Mouse (Mus musculus): ENCODE data around the gene Ost4. TPM values are rescaled to one million over a fixed set of nuclear protein-coding genes. Genes with fewer than 3 reads are reported as not detected.

The Ost4 gene
- total and polyA plus RNA-seq, 2 experiments from 2014 or later: 280 to 334 TPM

DNA sequence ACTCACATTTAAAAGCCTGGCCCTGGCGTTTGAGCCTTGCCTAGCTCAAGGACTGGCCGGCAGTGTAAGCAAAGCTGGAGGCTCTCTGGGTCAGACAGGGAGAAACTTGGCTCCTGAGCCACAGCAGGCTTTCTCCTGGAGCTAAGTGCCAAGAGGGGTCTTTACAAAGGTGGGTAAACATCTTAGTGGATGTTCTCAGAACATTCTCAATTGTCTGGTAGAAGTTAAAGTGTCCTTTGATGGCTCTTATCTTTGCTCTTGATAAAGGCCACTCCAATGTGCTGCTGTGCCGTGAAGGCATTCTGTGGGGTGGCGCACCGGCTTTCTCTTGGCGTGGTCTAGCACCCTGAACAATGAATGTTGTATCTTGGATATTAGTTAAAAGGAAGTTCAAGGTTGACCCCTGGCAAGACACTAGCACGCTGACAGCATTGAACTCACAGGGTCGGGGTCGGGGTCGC is 15.0 kb upstream of the Ost4 start:
- H3K4me2 ChIP-seq (ENCODE audit: low read depth, low read length): peak overlapping the region; percentile 78
- peaks cover 14% of the 10 kb centered on the region; the same call in 1 of the 2 replicates for H3K36me3 ChIP-seq (replicated peaks; ENCODE audit: control insufficient read depth, insufficient read depth, low read length)
- H3K27ac ChIP-seq (ENCODE audit: low read depth): no peak overlapping the region
- no peak overlapping the region for H3K9ac ChIP-seq (replicated peaks; ENCODE audit: low read depth, low read length)
- no peaks in the 10 kb centered on the region for H3K27me3 ChIP-seq (ENCODE audit: control insufficient read depth, insufficient read depth, low read length)
- H3K9me3 ChIP-seq (replicated peaks; ENCODE audit: control insufficient read depth, low read length): no peaks in the 10 kb centered on the region
- WGBS: 43% methylated on average over 10 of the region's 10 CpGs
- no peak for ATAC-seq (ENCODE audit: insufficient read depth, low read depth)
- TF ChIP-seq EP300 (IDR thresholded peaks at IDR 0.05; ENCODE audit: low read depth) (no peak), CTCF (IDR thresholded peaks at IDR 0.05; ENCODE audit: low read depth) (no peak)
- peaks cover 6% of the 10 kb centered on the region; the same call in 1 of the 2 replicates for H3K4me1 ChIP-seq (ENCODE audit: control insufficient read depth, insufficient read depth)
- DNase-seq (ENCODE audit: low spot score): no peak
- peak overlapping the region; percentile 65 for H3K4me3 ChIP-seq (ENCODE audit: low read depth, low read length)

DNA sequence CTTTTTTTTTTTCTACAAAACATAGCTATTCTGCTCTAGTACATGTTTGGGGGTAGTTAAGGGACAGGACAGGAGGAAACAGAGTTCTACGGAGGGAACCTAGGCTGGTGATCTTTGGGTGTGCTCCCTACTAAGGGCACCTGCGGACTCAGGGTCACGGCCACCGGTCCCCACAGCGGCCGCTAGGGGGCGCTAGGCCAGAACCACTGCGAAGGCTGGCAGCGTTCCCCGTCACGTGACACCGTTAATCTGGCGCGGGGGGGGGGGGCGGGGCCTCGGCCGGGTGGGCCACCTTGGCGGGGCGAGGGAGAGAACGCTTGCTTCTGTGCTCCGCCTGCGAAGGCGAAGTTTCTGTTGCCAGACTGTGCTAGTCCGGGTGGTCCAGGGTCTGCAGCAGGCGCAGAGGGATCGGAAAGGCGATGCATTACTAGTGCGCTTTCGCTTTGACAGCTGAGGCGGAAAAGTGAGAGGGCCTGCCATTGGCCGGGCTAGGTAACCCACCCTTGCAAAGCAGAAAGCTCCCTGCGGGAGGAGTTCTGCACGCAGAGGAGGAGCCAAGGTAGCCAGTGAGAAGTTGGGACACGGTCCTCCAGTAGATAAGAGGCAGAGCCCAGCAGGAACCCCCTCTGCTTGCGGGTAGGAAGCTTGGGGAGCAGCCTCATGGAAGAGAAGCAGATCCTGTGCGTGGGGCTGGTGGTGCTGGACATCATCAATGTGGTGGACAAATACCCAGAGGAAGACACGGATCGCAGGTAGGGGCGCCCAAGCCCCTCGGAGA is 13.9 kb upstream of the Ost4 start, which contains the start of gene Khk:
Gene Khk, plus strand, starts transcription at position 176 of the 778 bp plus-strand sequence.
- Histone ChIP-seq H3K9me3 (replicated peaks; ENCODE audit: control insufficient read depth, low read length) (no peaks in the 10 kb centered on the region), H3K9ac (replicated peaks; ENCODE audit: low read depth, low read length) (peak within 1 kb of the TSS; percentile 49), H3K36me3 (replicated peaks; ENCODE audit: control insufficient read depth, insufficient read depth, low read length) (peaks cover 20% of the 10 kb centered on the region; the same call in 1 of the 2 replicates), H3K27ac (ENCODE audit: low read depth) (peak within 1 kb of the TSS; percentile 82), H3K4me2 (ENCODE audit: low read depth, low read length) (peak within 1 kb of the TSS; percentile 78), H3K27me3 (ENCODE audit: control insufficient read depth, insufficient read depth, low read length) (no peaks in the 10 kb centered on the region), H3K4me1 (ENCODE audit: control insufficient read depth, insufficient read depth) (peaks cover 15% of the 10 kb centered on the region; the same call in 1 of the 2 replicates), H3K4me3 (ENCODE audit: low read depth, low read length) (peak within 1 kb of the TSS; percentile 65)
- ATAC-seq (ENCODE audit: insufficient read depth, low read depth) (peak; percentile 85), DNase-seq (ENCODE audit: low spot score) (peak; percentile 87)
- WGBS: 1% methylated on average over 38 of the region's 40 CpGs
- TF ChIP-seq EP300 (IDR thresholded peaks at IDR 0.05; ENCODE audit: low read depth) (no peak), CTCF (IDR thresholded peaks at IDR 0.05; ENCODE audit: low read depth) (peak; percentile 88)

DNA sequence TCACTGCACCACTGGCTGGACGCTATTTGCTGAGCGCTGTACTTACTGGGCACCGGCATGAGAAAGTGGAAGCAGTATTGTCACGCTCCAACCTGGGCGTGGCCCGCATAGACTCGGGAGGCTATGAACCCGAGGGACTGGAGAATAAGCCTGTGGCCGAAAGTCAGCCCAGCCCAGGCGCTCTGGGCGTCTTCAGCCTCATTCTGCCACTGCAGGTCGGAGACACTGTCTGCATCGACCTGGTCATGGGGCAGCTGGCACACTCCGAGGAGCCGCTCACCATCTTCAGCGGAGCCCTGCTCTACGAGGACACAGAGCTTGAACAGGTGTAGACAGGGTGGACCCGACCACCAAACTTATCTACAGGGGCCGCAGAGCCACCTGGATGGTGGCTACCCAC is 13.0 kb upstream of the Ost4 start:
- Histone ChIP-seq H3K9ac (replicated peaks; ENCODE audit: low read depth, low read length) (no peak overlapping the region), H3K9me3 (replicated peaks; ENCODE audit: control insufficient read depth, low read length) (no peaks in the 10 kb centered on the region), H3K4me3 (ENCODE audit: low read depth, low read length) (no peak overlapping the region), H3K4me2 (ENCODE audit: low read depth, low read length) (peak overlapping the region; percentile 78; the same call in 1 of the 2 replicates), H3K4me1 (ENCODE audit: control insufficient read depth, insufficient read depth) (peaks cover 19% of the 10 kb centered on the region), H3K27ac (ENCODE audit: low read depth) (no peak overlapping the region), H3K27me3 (ENCODE audit: control insufficient read depth, insufficient read depth, low read length) (no peaks in the 10 kb centered on the region), H3K36me3 (replicated peaks; ENCODE audit: control insufficient read depth, insufficient read depth, low read length) (peaks cover 20% of the 10 kb centered on the region; the same call in 1 of the 2 replicates)
- DNase-seq (ENCODE audit: low spot score) (no peak), ATAC-seq (ENCODE audit: insufficient read depth, low read depth) (no peak)
- TF ChIP-seq EP300 (IDR thresholded peaks at IDR 0.05; ENCODE audit: low read depth): no peak
- TF ChIP-seq CTCF (IDR thresholded peaks at IDR 0.05; ENCODE audit: low read depth): no peak
- WGBS: 67% methylated on average over 19 of the region's 19 CpGs

DNA sequence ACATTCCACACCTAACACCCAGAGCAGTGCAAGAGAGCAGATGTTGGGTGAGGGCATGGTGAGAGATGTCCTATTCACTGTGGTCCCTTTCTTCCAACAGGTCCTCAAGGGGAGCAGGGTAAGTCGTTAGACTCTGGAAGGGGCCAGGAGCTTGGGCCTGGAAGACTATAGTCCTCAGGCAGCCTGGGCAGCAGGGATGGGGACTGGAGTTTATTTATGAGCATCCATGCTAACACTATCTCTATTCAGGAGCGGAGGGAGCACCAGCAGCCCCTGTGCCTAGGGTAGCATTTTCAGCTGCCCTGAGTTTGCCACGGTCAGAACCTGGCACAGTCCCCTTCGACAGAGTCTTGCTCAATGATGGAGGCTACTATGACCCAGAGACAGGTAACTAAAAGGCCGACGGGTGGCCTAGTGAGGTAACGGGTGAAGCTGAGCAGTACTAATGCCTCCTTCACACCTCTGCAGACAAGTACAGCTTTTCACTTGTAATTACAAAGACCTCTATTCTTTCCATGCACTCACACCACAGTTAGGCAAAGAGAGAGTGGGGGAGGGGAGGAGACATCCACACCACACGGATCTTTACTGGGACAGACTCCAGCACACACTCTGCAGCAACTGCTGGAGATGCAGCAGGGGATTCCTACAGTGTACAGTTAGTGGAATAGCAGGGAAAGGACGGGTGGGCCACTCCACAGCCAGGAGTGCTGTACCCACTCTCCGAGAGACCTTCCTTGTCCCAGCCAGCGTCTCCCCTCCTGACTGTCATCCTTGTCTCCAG is 12.4 kb upstream of the Ost4 start:
- Histone ChIP-seq H3K4me2 (ENCODE audit: low read depth, low read length) (no peak overlapping the region), H3K4me1 (ENCODE audit: control insufficient read depth, insufficient read depth) (peaks cover 25% of the 10 kb centered on the region), H3K9ac (replicated peaks; ENCODE audit: low read depth, low read length) (no peak overlapping the region), H3K9me3 (replicated peaks; ENCODE audit: control insufficient read depth, low read length) (no peaks in the 10 kb centered on the region), H3K4me3 (ENCODE audit: low read depth, low read length) (no peak overlapping the region), H3K36me3 (replicated peaks; ENCODE audit: control insufficient read depth, insufficient read depth, low read length) (peaks cover 20% of the 10 kb centered on the region; the same call in 1 of the 2 replicates), H3K27me3 (ENCODE audit: control insufficient read depth, insufficient read depth, low read length) (no peaks in the 10 kb centered on the region), H3K27ac (ENCODE audit: low read depth) (no peak overlapping the region)
- no peak for ATAC-seq (ENCODE audit: insufficient read depth, low read depth)
- WGBS: 73% methylated on average over 11 of the region's 11 CpGs
- TF ChIP-seq CTCF (IDR thresholded peaks at IDR 0.05; ENCODE audit: low read depth): no peak
- TF ChIP-seq EP300 (IDR thresholded peaks at IDR 0.05; ENCODE audit: low read depth): no peak
- no peak for DNase-seq (ENCODE audit: low spot score)

DNA sequence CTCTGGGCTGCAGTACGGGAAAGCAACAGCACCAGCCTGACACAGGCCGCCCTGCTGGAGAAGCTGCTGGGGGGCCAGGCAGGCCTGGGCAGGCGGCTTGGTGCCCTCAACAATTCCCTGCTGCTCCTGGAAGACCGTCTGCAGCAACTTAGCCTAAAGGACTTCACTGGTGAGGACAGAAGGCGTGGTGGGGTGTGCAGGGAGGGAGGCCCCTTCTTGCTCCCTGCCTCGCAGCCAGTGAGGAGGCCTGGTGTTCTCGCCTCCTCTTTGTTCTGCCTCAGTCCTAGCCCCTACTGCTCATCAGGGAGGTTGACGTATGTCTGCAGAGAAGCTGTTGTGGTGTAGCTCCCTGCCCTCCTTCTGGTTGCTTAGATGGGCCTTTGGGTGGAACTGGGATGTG is 11.1 kb upstream of the Ost4 start:
- H3K36me3 ChIP-seq (replicated peaks; ENCODE audit: control insufficient read depth, insufficient read depth, low read length): peaks cover 20% of the 10 kb centered on the region; the same call in 1 of the 2 replicates
- H3K4me3 ChIP-seq (ENCODE audit: low read depth, low read length): no peak overlapping the region
- DNase-seq (ENCODE audit: low spot score) (no peak), ATAC-seq (ENCODE audit: insufficient read depth, low read depth) (no peak)
- H3K4me1 ChIP-seq (ENCODE audit: control insufficient read depth, insufficient read depth): peaks cover 28% of the 10 kb centered on the region
- no peak overlapping the region for H3K27ac ChIP-seq (ENCODE audit: low read depth)
- 92% methylated on average over 8 of the region's 8 CpGs for WGBS
- H3K27me3 ChIP-seq (ENCODE audit: control insufficient read depth, insufficient read depth, low read length): no peaks in the 10 kb centered on the region
- TF ChIP-seq CTCF (IDR thresholded peaks at IDR 0.05; ENCODE audit: low read depth) (no peak), EP300 (IDR thresholded peaks at IDR 0.05; ENCODE audit: low read depth) (no peak)
- no peak overlapping the region for H3K9ac ChIP-seq (replicated peaks; ENCODE audit: low read depth, low read length)
- no peak overlapping the region for H3K4me2 ChIP-seq (ENCODE audit: low read depth, low read length)
- H3K9me3 ChIP-seq (replicated peaks; ENCODE audit: control insufficient read depth, low read length): no peaks in the 10 kb centered on the region

All from heart, postnatal 0 days (tissue).